In genomic region chr19:37992184-37992554, GRCm38 (mm10) we compare ENCODE assay signal across 15 mouse cellular contexts. TPM values are rescaled to one million over a fixed set of nuclear protein-coding genes. Genes with fewer than 3 reads are reported as not detected.
A peak's percentile ranks its signal among the peaks of the same experiment; 100 is the strongest.
DNase-seq lines count a peak whose midpoint lies in the region; ATAC-seq and TF ChIP-seq lines count a peak whose summit lies in the region.
"Had no signal": no experiment of that assay in that cellular context is flagged by ENCODE, and none has a peak within 500 bp of the region (broad histone marks: within the 10 kb centered on the region; RNA-seq: fewer than 3 reads in every experiment).

No protein-coding gene starts in this region.

- H3K9me3 ChIP-seq in forebrain, embryonic 14.5 days (replicated peaks; ENCODE audit: control insufficient read depth, low read length), result no peaks in the 10 kb centered on the region
- H3K9me3 ChIP-seq in forebrain, embryonic 11.5 days (ENCODE audit: control insufficient read depth, low read length), result no peaks in the 10 kb centered on the region
- no peaks in the 10 kb centered on the region for H3K9me3 ChIP-seq in hindbrain, embryonic 14.5 days (ENCODE audit: control insufficient read depth, low read length)
- no peaks in the 10 kb centered on the region for H3K9me3 ChIP-seq in hindbrain, embryonic 10.5 days
- H3K9me3 ChIP-seq in neural tube, embryonic 15.5 days (replicated peaks), result no peaks in the 10 kb centered on the region
- H3K9me3 ChIP-seq: embryonic facial prominence, embryonic 15.5 days; limb, embryonic 10.5 days had no signal

- no peak overlapping the region for H3K4me3 ChIP-seq in forebrain, embryonic 14.5 days (ENCODE audit: low read depth, low read length)
- H3K4me3 ChIP-seq in forebrain, embryonic 11.5 days (ENCODE audit: low read depth, low read length), result no peak overlapping the region
- H3K4me3 ChIP-seq in hindbrain, embryonic 14.5 days (replicated peaks; ENCODE audit: low read length), result no peak overlapping the region
- H3K4me3 ChIP-seq in hindbrain, embryonic 10.5 days, result no peak overlapping the region
- no peak overlapping the region for H3K4me3 ChIP-seq in neural tube, embryonic 15.5 days (replicated peaks)
- H3K4me3 ChIP-seq in olfactory bulb, adult 2 months (ENCODE audit: insufficient read depth, low read depth, low read length), result no peak overlapping the region
- H3K4me3 ChIP-seq: embryonic facial prominence, embryonic 15.5 days; limb, embryonic 10.5 days had no signal

- H3K27ac ChIP-seq in forebrain, embryonic 14.5 days (ENCODE audit: low read depth, low read length), result peak overlapping the region; percentile 62
- no peak overlapping the region for H3K27ac ChIP-seq in forebrain, embryonic 11.5 days (ENCODE audit: low read depth, low read length)
- H3K27ac ChIP-seq in hindbrain, embryonic 14.5 days, result peak overlapping the region; percentile 81
- no peak overlapping the region for H3K27ac ChIP-seq in hindbrain, embryonic 10.5 days
- H3K27ac ChIP-seq in neural tube, embryonic 15.5 days (replicated peaks), result peak overlapping the region; percentile 79
- peak overlapping the region; percentile 94 for H3K27ac ChIP-seq in olfactory bulb, adult 2 months (ENCODE audit: insufficient read depth, low read depth, low read length)
- H3K27ac ChIP-seq: embryonic facial prominence, embryonic 15.5 days; limb, embryonic 10.5 days had no signal

- peak; percentile 52 for ATAC-seq in forebrain, embryonic 14.5 days
- ATAC-seq in forebrain, embryonic 11.5 days (replicated peaks; ENCODE audit: low FRiP score), result no peak
- no peak for ATAC-seq in hindbrain, embryonic 14.5 days (ENCODE audit: low FRiP score)
- peak; percentile 42; the same call in 1 of the 2 replicates for ATAC-seq in neural tube, embryonic 15.5 days (ENCODE audit: low FRiP score)
- ATAC-seq: CD4-positive, CD25-positive, alpha-beta regulatory T cell, adult 4 months; intestine, postnatal 0 days had no signal

- peak overlapping the region; percentile 31; the same call in 1 of the 2 replicates for H3K4me2 ChIP-seq in forebrain, embryonic 14.5 days (ENCODE audit: low read length)
- H3K4me2 ChIP-seq in forebrain, embryonic 11.5 days (ENCODE audit: low read depth, low read length, severe bottlenecking), result no peak overlapping the region
- H3K4me2 ChIP-seq in hindbrain, embryonic 14.5 days (replicated peaks), result no peak overlapping the region
- H3K4me2 ChIP-seq in neural tube, embryonic 15.5 days, result peak overlapping the region; percentile 36
- H3K4me2 ChIP-seq: embryonic facial prominence, embryonic 15.5 days had no signal

- H3K9ac ChIP-seq in forebrain, embryonic 14.5 days (ENCODE audit: low read length), result no peak overlapping the region
- no peak overlapping the region for H3K9ac ChIP-seq in forebrain, embryonic 11.5 days (ENCODE audit: low read length)
- H3K9ac ChIP-seq in hindbrain, embryonic 14.5 days, result no peak overlapping the region
- no peak overlapping the region for H3K9ac ChIP-seq in neural tube, embryonic 15.5 days (replicated peaks)
- H3K9ac ChIP-seq: embryonic facial prominence, embryonic 15.5 days had no signal

- H3K27me3 ChIP-seq in forebrain, embryonic 14.5 days (replicated peaks; ENCODE audit: control insufficient read depth, insufficient read depth, low read length), result no peaks in the 10 kb centered on the region
- no peaks in the 10 kb centered on the region for H3K27me3 ChIP-seq in forebrain, embryonic 11.5 days (ENCODE audit: control insufficient read depth, insufficient read depth, low read length)
- H3K27me3 ChIP-seq in hindbrain, embryonic 14.5 days (ENCODE audit: control insufficient read depth, insufficient read depth, low read length), result no peaks in the 10 kb centered on the region
- no peaks in the 10 kb centered on the region for H3K27me3 ChIP-seq in hindbrain, embryonic 10.5 days (ENCODE audit: insufficient read depth, poor library complexity, severe bottlenecking)
- H3K27me3 ChIP-seq in neural tube, embryonic 15.5 days (replicated peaks), result no peaks in the 10 kb centered on the region
- H3K27me3 ChIP-seq: embryonic facial prominence, embryonic 15.5 days had no signal

- H3K36me3 ChIP-seq in forebrain, embryonic 14.5 days (ENCODE audit: control insufficient read depth, insufficient read depth, low read length), result no peaks in the 10 kb centered on the region
- no peaks in the 10 kb centered on the region for H3K36me3 ChIP-seq in forebrain, embryonic 11.5 days (ENCODE audit: control insufficient read depth, insufficient read depth, low read length)
- no peaks in the 10 kb centered on the region for H3K36me3 ChIP-seq in hindbrain, embryonic 14.5 days (replicated peaks; ENCODE audit: control insufficient read depth, insufficient read depth)
- H3K36me3 ChIP-seq in hindbrain, embryonic 10.5 days, result no peaks in the 10 kb centered on the region
- no peaks in the 10 kb centered on the region for H3K36me3 ChIP-seq in neural tube, embryonic 15.5 days
- H3K36me3 ChIP-seq: limb, embryonic 10.5 days had no signal

- no peak for DNase-seq in forebrain, embryonic 14.5 days (ENCODE audit: low spot score)
- no peak for DNase-seq in forebrain, embryonic 11.5 days (ENCODE audit: low spot score)
- DNase-seq in hindbrain, embryonic 14.5 days (ENCODE audit: low spot score), result no peak
- no peak for DNase-seq in hindbrain, embryonic 10.5 days (ENCODE audit: low spot score)
- no peak for DNase-seq in neural tube, embryonic 10.5 days (ENCODE audit: extremely low spot score, low spot score)
- no peak for DNase-seq in thymus, postnatal 4 days
- DNase-seq: kidney, postnatal 4 days; liver; thymus, adult 18-20 months had no signal

- 67% methylated on average over 2 of the region's 2 CpGs for WGBS in forebrain, embryonic 14.5 days
- WGBS in forebrain, embryonic 11.5 days, result 77% methylated on average over 2 of the region's 2 CpGs
- 48% methylated on average over 2 of the region's 2 CpGs for WGBS in hindbrain, embryonic 14.5 days
- 66% methylated on average over 2 of the region's 2 CpGs for WGBS in hindbrain, embryonic 10.5 days
- 47% methylated on average over 2 of the region's 2 CpGs for WGBS in neural tube, embryonic 15.5 days
- WGBS in olfactory bulb, adult 2 months, result 36% methylated on average over 2 of the region's 2 CpGs

- TF ChIP-seq CTCF in olfactory bulb, adult 2 months (IDR thresholded peaks at IDR 0.05; ENCODE audit: insufficient read depth, low read depth, low read length), result no peak

- peaks cover 5% of the 10 kb centered on the region for H3K4me1 ChIP-seq in forebrain, embryonic 14.5 days (ENCODE audit: control insufficient read depth, insufficient read depth, low read length)
- no peaks in the 10 kb centered on the region for H3K4me1 ChIP-seq in forebrain, embryonic 11.5 days (replicated peaks; ENCODE audit: control insufficient read depth, insufficient read depth, low read length)
- peaks cover 4% of the 10 kb centered on the region; the same call in 1 of the 2 replicates for H3K4me1 ChIP-seq in hindbrain, embryonic 14.5 days (replicated peaks; ENCODE audit: control insufficient read depth, insufficient read depth, low read length)
- H3K4me1 ChIP-seq in hindbrain, embryonic 10.5 days (replicated peaks), result 0 out of 2 replicates have a peak, but pooled peaks cover 5% of the 10 kb centered on the region
- H3K4me1 ChIP-seq in neural tube, embryonic 15.5 days, result peaks cover 15% of the 10 kb centered on the region
- peaks cover 5% of the 10 kb centered on the region for H3K4me1 ChIP-seq in olfactory bulb, adult 2 months (ENCODE audit: control insufficient read depth, insufficient read depth, low read length)
- H3K4me1 ChIP-seq: embryonic facial prominence, embryonic 15.5 days had no signal

- no peak for TF ChIP-seq POLR2A in olfactory bulb, adult 2 months (IDR thresholded peaks at IDR 0.05; ENCODE audit: insufficient read depth, low read depth, low read length)

RNA-seq across cellular contexts. Expression of gene Myof, which starts 51.2 kb away (rescaled TPM):
- 1.4 and 2.5 TPM in 2 replicates for polyA plus RNA-seq in forebrain, embryonic 14.5 days (2014; fragmentation: Nextera tagmentation; extraction: Ambion mirVana)
- 4.7 and 4.9 TPM in 2 replicates for polyA plus RNA-seq in forebrain, embryonic 11.5 days (2014; fragmentation: Nextera tagmentation; extraction: Ambion mirVana)
- 2.0 and 3.2 TPM in 2 replicates for polyA plus RNA-seq in hindbrain, embryonic 14.5 days (2014; fragmentation: Nextera tagmentation; extraction: Ambion mirVana)
- polyA plus RNA-seq in hindbrain, embryonic 10.5 days (2016; fragmentation: Nextera tagmentation; extraction: Ambion mirVana), result 2.2 and 2.4 TPM in 2 replicates
- 2.0 and 3.6 TPM in 2 replicates for polyA plus RNA-seq in neural tube, embryonic 15.5 days (2015; fragmentation: Nextera tagmentation; extraction: Ambion mirVana)
- polyA plus RNA-seq in olfactory bulb, adult 2 months (2012; ENCODE audit: insufficient read depth, insufficient read length, low replicate concordance, missing spikeins), result not detected in 2 replicates

Comparison
In these comparisons a context has a peak if more than half of its experiments do, and no peak if none do; other contexts are left out.
1. ATAC-seq: peak in forebrain, embryonic 14.5 days (single experiment) and neural tube, embryonic 15.5 days (single experiment); none in forebrain, embryonic 11.5 days (single experiment) and hindbrain, embryonic 14.5 days (single experiment).
2. H3K27ac ChIP-seq: peak in forebrain, embryonic 14.5 days (single experiment), hindbrain, embryonic 14.5 days (single experiment), neural tube, embryonic 15.5 days (single experiment) and olfactory bulb, adult 2 months (single experiment); none in forebrain, embryonic 11.5 days (single experiment) and hindbrain, embryonic 10.5 days (single experiment).
3. H3K4me2 ChIP-seq: peak in forebrain, embryonic 14.5 days (single experiment) and neural tube, embryonic 15.5 days (single experiment); none in forebrain, embryonic 11.5 days (single experiment) and hindbrain, embryonic 14.5 days (single experiment).